Mouse (Mus musculus): ENCODE results near the gene Pnma3.
"Not testable (repeated sequence)": the region's sequence is repeated elsewhere in the genome, so short reads cannot be mapped to it uniquely, and the experiment has no call there.

Gene Pnma3

DNA sequence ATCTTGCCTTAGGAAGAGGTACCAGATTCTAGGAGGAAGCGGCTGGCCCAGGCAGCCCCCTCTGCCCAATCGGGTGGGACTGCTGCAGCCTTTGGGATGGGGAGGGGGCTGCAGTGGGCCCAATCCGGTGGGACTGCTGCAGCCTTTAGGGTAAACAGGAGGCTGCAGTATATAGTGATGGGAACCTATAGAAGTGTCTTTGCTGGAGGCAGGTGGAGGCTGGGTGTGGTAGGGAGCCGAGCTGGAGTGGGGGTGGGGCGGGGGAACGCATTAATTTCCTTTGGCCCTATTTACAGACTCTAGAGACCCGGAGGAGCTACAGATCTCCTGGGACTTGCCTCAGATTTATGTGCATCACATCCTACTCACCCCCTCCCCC is at the start of gene Pnma3:
Gene Pnma3 (plus strand): TSS at position 373 of the 379 bp plus-strand sequence.
- DNase-seq (ENCODE audit: low spot score): no peak

DNA sequence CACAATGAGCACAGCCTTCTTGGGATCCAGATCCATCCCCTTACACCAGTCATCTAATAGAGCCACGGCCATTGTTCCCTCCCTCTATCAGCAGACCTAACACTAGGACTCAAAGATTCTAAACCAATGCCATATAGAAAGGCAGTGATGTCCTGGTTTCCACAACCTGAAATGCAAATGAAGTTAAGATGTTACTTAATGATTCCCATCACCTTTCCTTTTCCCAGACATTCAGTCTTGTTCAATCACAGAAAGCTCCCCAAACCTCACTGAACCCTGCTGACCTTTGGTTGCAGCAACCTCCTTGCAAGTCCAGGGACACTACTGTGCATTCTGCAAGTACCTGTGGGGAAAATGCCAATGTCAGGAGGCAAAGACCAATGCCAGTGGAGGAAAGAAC is 27.6 kb upstream of the Pnma3 start, which contains the start of gene Pnma5:
Gene Pnma5 (minus strand): TSS at position 101 of the 400 bp plus-strand sequence.
- DNase-seq (ENCODE audit: low spot score): no peak

GRCm38 (mm10) chrX:73038831-73039230 is 25.8 kb upstream of the Pnma3 start:
- no peak for DNase-seq (ENCODE audit: low spot score)

GRCm38 (mm10) chrX:73039666-73040065 is 24.9 kb upstream of the Pnma3 start:
- DNase-seq (ENCODE audit: low spot score): peak; percentile 75

DNA sequence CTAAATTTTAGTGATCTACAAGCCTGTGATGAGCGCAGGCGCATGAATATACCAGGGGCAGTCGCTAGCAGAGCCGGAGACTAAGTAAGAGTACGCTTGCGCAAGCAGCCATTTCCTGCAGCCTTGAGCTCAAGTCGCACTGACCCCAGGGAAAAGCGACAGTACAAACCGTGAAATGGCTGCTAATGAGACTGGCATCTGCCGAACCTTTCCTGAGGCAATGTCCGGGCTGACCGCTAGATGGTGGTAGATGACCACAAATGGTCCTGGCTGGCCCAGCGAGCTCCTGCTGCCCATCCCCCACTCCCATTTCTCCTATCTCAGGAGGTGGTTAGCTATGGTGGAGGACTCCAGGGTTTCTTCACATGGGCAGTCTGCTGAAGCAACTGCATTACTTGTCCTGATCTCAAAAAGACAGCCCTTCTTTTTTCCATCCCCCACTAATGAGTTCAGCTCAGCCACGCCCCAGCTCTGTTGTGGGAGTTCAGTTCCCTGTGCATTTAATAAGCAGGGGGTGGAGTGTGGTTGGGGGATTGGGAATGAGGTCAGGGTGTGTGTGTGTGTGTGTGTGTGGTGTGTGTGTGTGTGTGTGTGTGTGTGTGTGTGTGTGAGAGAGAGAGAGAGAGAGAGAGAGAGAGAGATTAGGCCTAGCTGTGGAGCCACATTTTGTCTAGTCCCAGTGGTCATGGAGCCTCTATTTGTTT is 10.6 kb upstream of the Pnma3 start:
- DNase-seq (ENCODE audit: low spot score): peak; percentile 80

DNA sequence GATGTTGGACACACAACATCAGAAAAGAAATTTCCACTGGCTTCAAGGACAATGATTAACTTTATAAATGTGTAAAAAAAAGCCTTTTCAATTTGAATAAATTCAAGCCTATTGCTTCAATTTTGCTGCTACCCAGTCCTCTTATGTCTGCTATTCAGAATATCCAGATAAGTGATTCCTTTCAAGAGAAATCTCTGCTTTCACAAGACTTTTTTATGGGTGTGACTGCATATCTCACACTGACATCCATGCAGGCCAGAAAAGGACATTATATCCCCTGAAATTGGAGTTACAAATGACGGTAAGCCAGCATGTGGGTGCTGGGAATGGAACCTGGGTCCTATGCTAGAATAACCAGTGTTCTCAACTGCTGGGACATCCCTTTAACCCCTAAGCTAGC is 3.1 kb upstream of the Pnma3 start:
- DNase-seq (ENCODE audit: low spot score): no peak

DNA sequence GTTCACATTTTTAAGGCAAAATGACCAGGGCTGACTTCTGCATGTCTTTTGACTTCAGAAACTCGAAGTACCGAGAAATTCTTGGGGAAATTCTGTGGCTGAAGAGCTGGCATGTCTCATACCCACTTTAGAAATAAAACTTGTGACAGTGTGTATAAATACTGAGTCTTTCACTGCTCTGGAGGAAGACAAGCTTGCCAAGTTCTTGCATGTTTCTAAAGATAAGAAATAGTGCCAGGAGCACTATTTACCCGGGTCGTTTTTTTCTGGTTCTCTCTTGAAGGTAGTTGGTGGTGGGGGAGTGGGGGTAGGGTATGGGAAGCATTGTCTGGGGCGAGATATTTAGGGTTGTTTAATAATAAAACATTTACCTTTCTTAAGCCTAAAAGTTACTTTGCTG is 2.3 kb upstream of the Pnma3 start:
- DNase-seq (ENCODE audit: low spot score): no peak

GRCm38 (mm10) chrX:73063512-73064414 is 824 bp upstream of the Pnma3 start:
- no peak for DNase-seq (ENCODE audit: low spot score)

DNA sequence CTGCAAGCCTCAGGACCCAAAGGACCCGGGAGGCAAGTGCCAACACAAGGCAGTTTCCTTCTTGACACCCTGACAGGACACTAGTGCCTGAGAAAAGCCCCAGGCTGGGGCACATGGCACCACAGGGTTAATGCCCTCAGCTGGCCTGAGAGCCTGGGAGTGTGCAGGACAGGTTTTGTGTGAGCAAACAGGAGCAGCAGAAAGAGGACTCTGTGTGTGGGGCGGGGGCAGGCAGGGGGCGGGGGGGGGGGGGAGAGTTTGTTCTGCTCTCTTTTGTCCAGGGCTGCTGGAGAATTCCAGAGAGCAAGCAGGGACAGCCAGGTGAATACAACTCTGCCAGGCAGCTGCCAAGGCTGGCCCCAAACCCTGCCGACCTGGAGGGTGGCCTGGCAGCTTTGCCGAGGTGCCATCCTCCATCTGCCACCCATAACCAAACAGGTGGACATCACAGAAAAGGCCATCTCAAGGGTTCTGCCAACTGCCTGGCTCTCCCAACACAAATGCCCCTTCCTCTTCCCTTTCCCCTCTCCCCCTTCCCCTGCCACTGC is 2.3 kb downstream of the Pnma3 start:
- DNase-seq (ENCODE audit: low spot score): not testable (repeated sequence)

DNA sequence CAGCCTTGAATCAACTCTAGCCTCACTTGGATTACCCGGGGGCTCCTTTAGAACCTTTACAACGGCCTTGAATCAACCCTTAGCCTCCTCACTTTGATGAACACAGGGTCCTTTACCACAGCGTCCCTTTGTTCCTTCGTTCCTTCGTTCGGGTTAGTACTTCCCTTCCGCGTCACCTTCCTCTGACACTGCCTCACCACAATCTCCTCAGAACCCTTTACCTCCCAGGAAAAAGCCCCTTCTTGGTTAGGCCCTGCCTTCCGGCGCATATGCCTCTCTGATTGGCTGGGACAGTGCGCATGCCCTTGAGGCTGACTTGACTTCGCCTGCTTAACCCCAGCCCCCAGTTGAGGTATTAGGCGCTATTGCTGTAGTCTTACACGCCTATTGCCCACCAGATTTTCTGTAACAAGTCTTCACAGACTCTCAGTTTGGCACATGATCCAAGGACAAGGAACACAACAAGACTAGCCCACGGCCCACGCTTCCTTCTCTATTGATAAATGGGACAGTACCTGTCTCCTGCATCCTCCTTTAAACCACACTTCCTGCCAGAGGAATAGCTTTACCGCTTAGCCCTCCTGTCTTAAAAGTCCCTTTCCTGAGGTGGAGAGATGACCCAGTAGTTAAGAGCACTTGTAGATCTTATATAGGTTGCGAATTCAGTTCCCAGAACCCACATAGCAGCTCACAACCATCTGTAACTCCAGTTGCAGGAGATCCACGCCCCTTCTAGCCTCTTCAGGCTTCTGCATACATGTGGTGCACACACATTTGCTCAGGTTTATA is 17.9 kb downstream of the Pnma3 start, which contains the start of gene Xlr4a:
Gene Xlr4a (minus strand): TSS at position 212 of the 789 bp plus-strand sequence.
- DNase-seq (ENCODE audit: low spot score): peak; percentile 19

- peak; percentile 68 for DNase-seq (ENCODE audit: low spot score)
Measured at GRCm38 (mm10) chrX:73096941-73097508, 32.4 kb downstream of the Pnma3 start, which contains the start of gene Xlr3a. Gene Xlr3a (minus strand): TSS chrX:73097095.

GRCm38 (mm10) chrX:73116747-73117146 is 52.2 kb downstream of the Pnma3 start, which contains the start of gene Gm14685:
Gene Gm14685 (plus strand): TSS chrX:73117047.
- not testable (repeated sequence) for DNase-seq (ENCODE audit: low spot score)

Measured in testis, postnatal 14 days (tissue).